Mouse (Mus musculus) spleen, adult 12 weeks (tissue): Measurements from ENCODE around the gene Ankrd52.

ENCODE experiments used
- DNase-seq: peaks from one replicate; pipeline ENCODE4 v3.0.0; 2022; ENCODE audit warnings: low spot score

Gene Ankrd52

GRCm38 (mm10) chr10:128403931-128404330 is 27.0 kb downstream of the Ankrd52 start:
- no peak for DNase-seq

DNA sequence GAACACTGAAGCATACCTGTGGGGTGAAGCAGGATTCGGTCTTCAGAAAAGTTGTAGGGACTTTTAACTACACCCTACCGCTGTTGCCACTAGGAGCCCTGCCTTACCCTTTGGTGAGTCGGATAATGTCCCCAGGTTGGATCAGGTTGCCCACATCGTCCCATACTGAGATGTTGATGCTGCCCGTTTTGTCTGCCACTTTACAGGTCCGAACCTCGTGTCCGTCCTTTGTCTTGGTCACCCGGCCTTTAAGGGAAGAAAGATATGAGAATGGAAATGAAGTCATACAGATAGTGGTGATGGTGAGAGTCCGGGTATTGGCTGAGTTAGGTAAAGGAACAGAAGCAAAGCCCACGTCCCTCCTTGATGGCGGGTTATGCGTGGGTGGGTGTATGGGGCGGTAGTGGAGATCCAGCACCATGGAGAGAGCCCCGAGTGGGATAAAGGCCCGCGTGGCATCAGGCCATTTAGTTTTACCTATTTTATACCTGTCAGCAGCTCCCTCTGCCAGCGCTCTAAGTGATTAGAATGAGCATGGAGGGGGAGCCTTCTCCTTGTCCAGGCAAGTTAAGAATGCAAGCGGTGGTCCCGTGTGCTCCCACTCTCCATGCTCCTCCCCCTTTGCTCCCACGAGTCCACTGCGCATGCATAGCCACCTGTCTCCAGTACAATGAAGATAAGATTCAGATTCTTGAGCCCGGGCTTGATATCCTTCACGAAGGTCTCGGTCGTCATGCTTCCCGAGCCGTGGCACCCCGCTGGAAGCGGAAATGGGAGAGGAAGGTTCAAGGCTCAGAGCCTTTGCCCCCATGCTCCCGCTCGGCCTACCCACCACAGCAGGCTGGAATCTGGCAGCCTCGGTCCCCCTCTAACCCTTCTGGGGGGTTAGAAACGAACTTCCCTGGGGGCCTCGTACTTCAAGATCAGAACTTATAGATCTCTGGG is 31.9 kb downstream of the Ankrd52 start:
- DNase-seq = no peak

- peak; percentile 93 for DNase-seq
These were observed 33.0 kb downstream of the Ankrd52 start for GRCm38 (mm10) chr10:128409692-128410559.

DNA sequence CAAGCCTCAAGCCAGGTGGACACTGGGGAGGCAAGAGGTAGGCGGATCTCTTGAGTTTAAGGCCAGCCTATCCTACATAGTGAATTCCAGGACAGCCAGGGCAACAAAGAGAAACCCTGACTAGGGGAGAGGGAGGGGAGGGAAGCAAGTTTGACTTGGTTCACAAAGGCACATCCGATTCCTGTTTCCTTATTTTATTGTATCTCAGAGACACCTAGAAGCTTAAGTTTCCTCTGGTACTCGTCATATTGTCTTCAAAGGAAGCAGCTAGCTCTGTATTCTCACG is 33.6 kb downstream of the Ankrd52 start:
- no peak for DNase-seq

DNA sequence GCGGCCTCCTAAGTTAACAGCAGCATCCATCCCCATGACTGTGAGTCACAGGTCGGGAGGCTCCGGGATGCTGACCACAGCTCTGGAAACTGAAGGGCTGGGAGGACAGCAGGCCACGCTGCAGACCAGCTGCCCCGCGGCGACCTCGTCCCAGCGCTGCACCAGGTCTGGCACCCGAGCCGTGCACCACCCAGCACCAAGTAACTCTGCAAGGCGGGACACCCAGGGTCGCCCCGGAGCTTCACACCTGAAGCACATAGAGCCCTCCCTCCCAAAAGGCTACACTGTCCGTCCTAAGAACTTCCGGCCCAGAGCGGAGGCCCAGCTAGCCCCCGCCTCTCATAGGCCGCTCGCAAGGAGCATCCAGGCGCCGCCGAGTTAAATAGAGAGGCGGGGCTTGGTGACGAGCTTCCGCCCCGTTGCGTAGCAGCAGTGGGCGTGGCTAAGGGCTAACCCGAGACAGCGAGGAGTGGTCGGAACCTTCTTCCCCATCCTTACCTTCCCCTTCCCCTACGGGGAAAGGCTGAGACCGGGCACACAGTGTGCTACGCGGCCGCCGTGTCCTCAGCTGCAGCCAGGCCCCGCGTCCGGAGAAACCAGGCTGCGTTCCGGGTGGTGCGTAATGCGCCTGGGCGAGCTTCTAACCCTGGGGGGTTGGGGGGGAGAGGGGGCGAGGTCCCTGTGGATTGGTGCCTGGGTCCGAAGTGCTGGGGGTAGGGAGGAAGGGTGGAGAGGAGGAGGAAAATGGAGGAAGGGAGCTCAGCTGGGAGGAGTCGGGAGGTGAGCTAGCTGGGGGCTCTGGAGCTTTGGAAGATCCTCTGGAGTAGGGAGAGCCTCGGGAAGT is 34.5 kb downstream of the Ankrd52 start, which contains the start of the genes Nabp2 and Rnf41:
Gene Nabp2, minus strand, starts transcription at position 282 of the 844 bp plus-strand sequence.
Gene Rnf41, plus strand, starts transcription at position 447 of the 844 bp plus-strand sequence.
- DNase-seq = peak; percentile 91

DNA sequence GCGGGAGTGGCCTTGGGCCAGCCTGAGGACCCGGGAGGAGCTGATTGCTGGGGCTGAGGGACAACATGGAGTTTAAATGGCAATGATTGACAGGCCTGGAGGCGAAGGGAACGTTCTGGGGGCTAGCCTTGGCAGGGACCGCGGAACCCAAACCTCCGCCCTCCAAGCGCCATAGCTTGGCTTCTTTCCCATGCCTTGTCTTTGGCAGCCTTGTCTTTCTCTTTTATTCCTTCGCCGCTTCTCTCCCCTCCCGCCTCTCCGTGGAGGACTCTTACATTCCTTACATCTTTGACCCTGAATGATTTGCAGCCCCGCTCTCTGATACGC is 35.1 kb downstream of the Ankrd52 start:
- DNase-seq = no peak

- no peak for DNase-seq
These were observed 35.6 kb downstream of the Ankrd52 start for GRCm38 (mm10) chr10:128412558-128412957.

DNA sequence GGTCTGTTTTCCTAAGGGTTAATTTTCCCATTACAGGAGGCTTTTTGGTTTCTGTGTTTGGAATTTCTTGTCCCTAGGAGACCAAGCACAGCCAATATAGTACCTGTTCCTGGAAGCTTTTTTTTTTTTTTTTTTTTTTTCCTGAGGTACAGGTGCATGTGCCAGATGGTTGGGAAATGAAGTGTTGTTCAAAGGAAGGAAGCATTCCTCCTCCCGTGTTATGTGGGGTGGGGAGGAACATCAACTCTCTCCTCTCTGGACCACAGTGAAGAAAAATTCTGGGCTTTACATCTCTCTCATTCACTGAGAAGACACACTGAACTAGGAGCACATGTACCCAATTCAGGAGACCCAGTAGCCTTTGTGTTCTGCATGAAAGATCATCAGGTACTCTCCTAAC is 36.2 kb downstream of the Ankrd52 start:
- DNase-seq = no peak

DNA sequence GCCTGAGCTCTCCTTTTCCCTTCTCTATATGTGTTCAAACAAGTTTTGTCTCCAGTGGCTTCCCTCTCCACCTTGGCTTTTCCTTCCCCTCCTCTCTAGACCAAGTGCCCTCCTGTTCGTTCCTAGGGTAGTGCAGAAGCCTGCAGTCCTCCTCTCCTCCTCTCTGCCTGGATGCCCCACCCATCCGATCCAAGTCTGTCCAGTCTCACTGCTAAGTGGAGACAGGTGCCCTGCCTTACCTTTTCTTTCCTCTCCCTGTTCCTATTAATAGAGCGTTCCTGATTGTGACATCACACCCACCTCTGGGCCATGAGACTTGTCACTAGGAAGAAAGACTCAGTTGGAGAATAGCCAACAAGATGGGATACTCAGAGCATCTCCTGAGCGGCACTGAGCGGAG is 37.9 kb downstream of the Ankrd52 start:
- DNase-seq = no peak

- DNase-seq = no peak
These were observed 45.5 kb downstream of the Ankrd52 start for GRCm38 (mm10) chr10:128422426-128422825.

DNA sequence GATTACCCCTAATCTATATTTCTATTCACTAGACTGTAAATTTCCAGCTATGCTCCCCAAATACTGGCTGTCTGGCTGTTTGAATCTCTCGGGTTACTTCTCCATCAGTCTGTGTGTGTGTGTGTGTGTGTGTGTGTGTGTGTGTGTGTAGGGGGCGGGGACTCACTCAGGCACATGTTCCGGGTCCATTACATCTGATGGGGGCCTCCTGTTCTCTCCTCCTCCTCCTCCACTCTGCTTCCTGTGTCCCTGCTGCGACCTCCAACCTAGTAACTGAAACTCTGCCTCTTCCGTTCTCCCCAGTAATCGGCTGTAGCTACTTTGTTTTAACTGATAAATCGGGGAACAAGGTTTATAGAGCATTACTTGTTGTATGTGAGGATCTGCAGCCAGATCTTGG is 47.7 kb downstream of the Ankrd52 start:
- DNase-seq = no peak

GRCm38 (mm10) chr10:128425260-128425659 is 48.3 kb downstream of the Ankrd52 start:
- DNase-seq = no peak

- no peak for DNase-seq
These were observed 52.1 kb downstream of the Ankrd52 start for GRCm38 (mm10) chr10:128429052-128429451.

- DNase-seq = no peak
These were observed 52.5 kb downstream of the Ankrd52 start for GRCm38 (mm10) chr10:128429454-128429853.

DNA sequence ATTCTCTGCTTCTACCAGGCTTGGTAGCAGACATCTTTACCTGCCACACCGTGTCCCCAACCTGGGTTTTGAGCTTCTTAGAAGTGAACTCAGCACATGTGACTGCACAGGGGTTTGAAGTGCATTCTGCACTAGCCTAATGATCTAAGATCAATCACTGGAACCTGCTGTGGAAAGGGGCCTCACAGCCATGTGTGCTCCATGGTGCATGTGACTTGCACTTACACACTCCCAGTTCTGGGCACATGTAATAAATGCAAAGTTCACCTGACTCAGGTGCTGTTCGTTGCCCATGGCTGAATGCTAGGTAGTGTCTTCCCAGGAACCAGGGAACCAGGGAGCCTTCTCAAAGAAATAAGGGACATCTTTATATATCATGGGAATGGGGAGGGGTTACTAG is 56.5 kb downstream of the Ankrd52 start:
- DNase-seq = no peak

GRCm38 (mm10) chr10:128434681-128435080 is 57.8 kb downstream of the Ankrd52 start:
- DNase-seq = peak; percentile 15

DNA sequence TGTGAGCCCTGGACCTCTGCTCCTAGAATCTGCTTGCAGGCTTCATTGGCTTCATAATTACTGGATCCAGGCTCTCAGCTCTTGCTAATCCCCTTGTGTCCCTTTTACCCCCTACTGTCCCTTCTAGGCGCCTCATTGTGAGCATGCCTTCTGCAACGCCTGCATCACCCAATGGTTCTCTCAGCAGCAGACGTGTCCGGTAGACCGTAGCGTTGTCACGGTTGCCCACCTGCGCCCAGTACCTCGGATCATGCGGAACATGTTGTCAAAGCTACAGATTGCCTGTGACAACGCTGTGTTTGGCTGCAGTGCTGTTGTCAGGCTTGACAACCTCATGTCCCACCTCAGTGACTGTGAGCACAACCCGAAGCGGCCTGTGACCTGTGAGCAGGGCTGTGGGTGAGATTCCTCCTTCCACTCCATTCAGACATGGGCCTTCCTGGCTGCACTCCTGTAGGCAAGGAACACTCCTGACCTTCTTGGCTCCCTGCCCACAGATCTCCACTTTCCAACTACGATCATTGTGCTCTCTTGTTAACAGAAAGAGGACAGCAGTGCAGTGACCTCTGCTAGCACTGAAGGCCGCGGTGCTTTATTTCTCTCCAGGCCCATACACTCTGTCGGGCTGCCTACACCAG is 58.4 kb downstream of the Ankrd52 start:
- DNase-seq = peak; percentile 26

DNA sequence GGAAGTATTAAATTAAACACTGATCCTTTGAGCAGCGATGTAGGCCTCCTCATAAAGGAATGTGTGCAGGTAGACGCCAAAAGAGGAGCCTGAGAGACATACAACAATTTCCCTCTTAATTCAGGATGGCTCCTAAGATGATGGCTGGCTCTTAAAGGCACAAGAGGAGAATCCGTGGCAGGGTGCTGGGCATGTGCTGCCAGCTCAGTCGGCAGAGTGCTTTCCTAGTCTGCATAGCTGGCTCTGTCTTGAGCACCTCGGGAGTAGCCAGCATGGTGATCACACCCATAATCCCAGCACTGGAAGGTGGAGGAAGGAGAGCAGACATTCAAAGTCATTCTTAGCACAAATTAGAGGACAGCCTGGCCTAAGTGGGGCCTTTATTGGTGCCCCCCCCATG is 59.0 kb downstream of the Ankrd52 start:
- DNase-seq = no peak

DNA sequence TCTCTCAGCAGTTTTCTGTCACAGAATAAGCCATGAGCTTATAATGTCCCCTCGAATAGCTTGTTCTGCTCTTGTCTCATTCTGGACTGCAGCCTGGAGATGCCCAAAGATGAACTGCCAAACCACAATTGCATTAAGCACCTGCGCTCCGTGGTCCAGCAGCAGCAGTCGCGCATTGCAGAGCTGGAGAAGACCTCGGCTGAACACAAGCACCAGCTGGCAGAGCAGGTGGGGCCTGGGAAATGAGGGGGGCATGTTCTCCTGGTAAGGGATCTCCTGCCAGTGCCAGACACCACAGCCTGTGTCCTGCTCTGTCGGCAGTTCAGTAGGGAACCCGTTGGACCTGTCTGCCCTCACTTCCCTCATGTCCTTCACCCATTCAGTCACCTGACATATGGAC is 59.5 kb downstream of the Ankrd52 start:
- no peak for DNase-seq

DNA sequence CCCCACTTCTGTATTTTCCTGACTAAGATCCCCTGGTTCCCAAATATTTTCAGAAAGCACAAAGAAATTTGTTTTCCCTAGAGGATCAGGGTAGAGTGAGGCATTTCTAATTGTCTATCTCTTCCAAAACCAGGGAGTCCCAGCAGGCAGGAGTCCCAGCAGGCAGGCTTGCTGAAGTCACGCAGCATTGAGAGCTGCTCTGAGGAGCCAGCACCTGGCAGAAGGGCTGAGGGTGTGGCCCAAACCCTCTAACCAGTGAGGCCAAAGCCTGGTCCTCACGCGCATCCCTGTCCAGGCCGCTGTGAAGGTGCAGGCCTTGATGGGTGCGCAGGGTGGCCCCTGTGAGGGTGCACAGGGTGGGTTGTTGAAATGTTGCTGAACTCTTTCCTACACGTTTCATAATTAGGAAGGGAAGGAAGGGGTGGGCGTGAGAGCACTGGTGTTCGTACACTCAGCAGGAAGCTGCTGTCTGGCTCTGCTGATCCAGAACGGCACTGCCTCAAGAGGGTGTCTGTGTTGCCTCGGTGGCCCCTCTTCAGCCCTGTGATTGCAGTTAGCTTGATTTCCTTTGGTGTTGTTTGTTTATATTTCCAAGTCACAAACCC is 61.9 kb downstream of the Ankrd52 start:
- peak; percentile 29 for DNase-seq

DNA sequence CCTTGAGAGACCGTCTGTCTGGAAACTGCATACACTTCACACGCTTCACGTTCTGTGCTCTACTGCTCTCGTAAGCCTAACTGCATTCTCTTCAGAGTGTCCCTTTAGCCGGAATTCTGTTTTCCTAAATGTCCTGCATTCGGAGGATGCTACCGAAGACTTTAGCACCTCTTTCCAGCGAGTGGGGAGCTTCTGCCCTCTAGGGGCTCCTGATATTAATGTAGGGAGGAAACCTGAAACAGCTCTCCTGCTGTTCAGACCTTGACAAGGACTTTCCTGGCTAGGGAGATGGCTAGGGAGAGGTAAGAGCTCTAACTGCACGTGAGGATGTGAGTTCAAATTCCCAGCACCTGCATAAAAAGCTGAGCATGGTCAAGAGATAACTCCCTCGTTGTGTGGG is 63.5 kb downstream of the Ankrd52 start:
- no peak for DNase-seq
